Mouse (Mus musculus) ES-Bruce4 (cell line): Measurements from ENCODE around the gene Acbd7.

ENCODE experiments used
- CTCF ChIP-seq: IDR thresholded peaks from one replicate; pipeline ENCODE4 v1.8.1; 2011; ENCODE audit warnings: low read depth, low read length
- EP300 ChIP-seq: IDR thresholded peaks from 2 replicates; pipeline ENCODE4 v1.6.1; 2011; ENCODE audit warnings: low read depth, low read length; ENCODE audit not compliant: insufficient read depth
- POLR2A ChIP-seq: IDR thresholded peaks from one replicate; pipeline ENCODE4 v1.8.1; 2011; ENCODE audit warnings: low read length; ENCODE audit not compliant: insufficient read depth

- TF ChIP-seq CTCF (no peak), EP300 (no peak), POLR2A (no peak)
These were observed 40.1 kb upstream of the Acbd7 start for GRCm38 (mm10) chr2:3295826-3296225.
